Mouse (Mus musculus) CD8-positive naive resting alpha-beta T cell, adult 2 months (primary cell): ENCODE measurements around the gene Gdf10.

Source experiments
- DNase-seq, 2 experiments: peaks; one replicate each; pipeline ENCODE4 v3.0.0; 2022; ENCODE audit warnings: low read depth in 2 of 2, low spot score in 2 of 2

Gene Gdf10

GRCm38 (mm10) chr14:33933778-33934317 lies 10.5 kb downstream of the Gdf10 start:
- no peak for DNase-seq

DNA sequence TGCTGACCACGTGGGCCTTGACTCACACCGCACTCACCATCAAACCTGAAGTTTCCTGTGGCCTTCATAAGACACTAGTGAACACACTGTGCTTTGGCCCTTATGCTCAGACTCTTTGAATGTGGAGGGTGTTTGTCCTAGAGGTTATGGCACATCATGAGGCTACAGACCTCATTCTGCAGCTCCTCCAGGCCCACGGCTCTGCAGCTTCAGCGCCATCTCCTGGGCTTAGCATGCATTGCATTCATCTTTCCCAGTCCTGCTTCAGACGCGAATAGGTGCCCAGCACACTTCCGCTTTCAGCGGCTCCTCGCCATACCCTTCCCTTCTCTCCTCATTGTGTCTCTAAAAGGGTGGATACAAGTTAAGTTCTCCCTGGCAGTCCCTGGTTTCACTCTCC lies 15.7 kb downstream of the Gdf10 start:
- no peak for DNase-seq

DNA sequence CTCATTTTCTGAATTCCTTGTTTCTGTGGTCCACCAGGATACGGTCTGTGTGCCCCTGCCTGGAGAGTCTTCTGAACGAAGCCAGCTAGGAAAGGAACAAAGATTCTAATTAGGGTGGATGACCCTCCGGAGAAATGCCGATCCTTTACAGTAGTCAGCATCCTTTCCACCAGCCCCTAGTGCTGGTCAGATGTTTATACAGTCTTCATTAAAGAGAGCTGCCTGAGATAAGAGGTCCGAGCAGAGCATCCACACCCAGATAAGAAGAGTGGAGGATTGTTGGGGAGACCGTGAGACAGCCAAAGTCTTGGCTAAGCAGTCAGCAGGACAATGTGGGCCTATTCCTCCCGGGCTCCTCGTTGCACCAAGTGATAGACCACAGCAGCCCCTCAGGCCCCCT lies 17.4 kb downstream of the Gdf10 start, which contains the start of gene Gdf2:
Gene Gdf2 (plus strand): TSS at position 301 of the 400 bp plus-strand sequence.
- DNase-seq: no peak

GRCm38 (mm10) chr14:33942222-33942621 lies 18.8 kb downstream of the Gdf10 start:
- DNase-seq: no peak

DNA sequence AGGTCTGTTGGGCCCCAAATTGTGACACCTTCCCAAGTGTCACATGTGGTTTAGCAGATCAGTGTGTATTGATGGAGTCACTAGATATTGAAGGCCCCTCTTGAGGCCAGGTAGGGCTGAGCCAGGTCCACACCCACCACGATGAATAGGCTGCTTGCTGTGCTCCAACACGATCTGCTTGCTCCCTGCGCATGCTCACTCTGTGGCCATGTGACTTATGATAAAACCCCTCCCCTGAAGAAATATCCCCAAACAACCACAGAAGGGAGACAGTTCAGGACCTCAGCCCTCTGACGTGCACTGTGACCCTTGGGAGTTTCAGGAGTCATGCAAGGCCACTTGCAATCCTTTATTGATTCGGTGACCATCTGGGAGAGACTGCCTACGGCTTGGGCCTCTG lies 22.7 kb downstream of the Gdf10 start:
- DNase-seq: no peak

DNA sequence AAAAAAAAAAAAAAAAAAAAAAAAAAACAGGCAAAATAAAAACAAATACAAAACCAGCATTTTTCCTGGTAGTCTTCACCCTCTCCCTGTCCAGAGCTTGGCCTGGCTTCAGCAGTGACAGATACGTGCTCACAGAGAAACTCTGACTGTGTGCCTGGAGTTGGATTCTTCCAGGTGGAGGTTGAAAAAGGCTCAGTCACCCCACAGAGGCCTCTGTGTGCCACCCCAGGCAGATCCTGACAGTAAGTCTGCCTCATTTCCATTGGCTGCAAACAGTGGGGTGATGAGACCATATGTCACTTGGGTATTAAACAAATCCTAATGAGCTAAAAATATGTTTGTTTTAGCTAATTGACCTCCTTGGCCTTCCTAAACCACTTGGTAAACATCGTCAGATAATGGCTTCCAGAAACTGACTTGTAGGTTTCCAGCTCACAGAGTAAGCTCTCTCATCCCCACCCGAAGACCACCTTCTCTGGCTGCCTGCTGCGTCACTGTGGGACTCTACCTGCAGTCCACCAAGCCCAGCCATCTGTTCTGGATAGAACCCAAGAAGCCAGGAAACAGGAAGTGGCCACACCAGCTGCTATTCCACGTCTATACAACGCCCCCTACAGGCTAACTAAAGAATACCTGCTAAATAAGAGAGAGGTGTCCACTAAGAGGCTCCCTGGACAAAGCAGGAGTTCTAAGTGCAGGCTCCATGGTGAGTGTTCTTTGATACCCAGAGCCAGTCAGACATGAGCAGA lies 29.0 kb downstream of the Gdf10 start:
- no peak for DNase-seq

- no peak for DNase-seq
Observed at GRCm38 (mm10) chr14:33953761-33954160, 30.4 kb downstream of the Gdf10 start, which contains the start of gene Rbp3. TSS of gene Rbp3 (plus strand) at chr14:33954003.

- DNase-seq: no peak
Observed at GRCm38 (mm10) chr14:33956055-33956454, 32.7 kb downstream of the Gdf10 start.

GRCm38 (mm10) chr14:33958186-33958585 lies 34.8 kb downstream of the Gdf10 start:
- DNase-seq: no peak

GRCm38 (mm10) chr14:33958841-33959240 lies 35.5 kb downstream of the Gdf10 start:
- DNase-seq: no peak

- DNase-seq: no peak
Observed at GRCm38 (mm10) chr14:33959341-33959740, 36.0 kb downstream of the Gdf10 start.

- no peak for DNase-seq
Observed at GRCm38 (mm10) chr14:33965675-33966074, 42.3 kb downstream of the Gdf10 start.

GRCm38 (mm10) chr14:33972679-33973078 lies 49.3 kb downstream of the Gdf10 start:
- DNase-seq: no peak

GRCm38 (mm10) chr14:33974752-33975151 lies 51.4 kb downstream of the Gdf10 start:
- DNase-seq: no peak

DNA sequence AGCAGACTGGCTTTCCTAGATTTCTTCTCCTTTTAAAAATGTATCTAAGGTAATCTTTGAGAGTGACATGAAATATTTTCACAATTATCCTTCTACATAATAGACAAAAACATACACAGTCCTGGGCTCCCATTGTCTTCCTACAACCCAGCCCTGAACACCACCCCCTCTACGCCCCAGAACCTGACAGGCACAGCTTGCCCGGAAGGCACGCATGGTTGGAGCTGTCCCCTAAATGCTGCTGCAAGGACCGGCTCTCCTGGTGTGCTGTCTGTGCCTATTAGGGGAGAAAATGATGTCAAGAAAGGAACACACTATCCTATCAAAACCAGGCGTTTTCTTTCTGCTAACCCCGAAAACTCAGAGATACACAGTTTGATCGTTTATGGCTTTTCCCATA lies 54.4 kb downstream of the Gdf10 start:
- DNase-seq: no peak

- DNase-seq: no peak
Observed at GRCm38 (mm10) chr14:33978604-33979059, 55.2 kb downstream of the Gdf10 start, which contains the start of gene Zfp488. TSS of gene Zfp488 (minus strand) at chr14:33978764.
